Mouse (Mus musculus): ENCODE measurements at regions not wholly inside any gene's neighbourhood (a gene's known extent, or its start where the extent isn't known, plus 50 kb on each side); places are given as distances from the start of the nearest gene placed in this dataset.

DNA sequence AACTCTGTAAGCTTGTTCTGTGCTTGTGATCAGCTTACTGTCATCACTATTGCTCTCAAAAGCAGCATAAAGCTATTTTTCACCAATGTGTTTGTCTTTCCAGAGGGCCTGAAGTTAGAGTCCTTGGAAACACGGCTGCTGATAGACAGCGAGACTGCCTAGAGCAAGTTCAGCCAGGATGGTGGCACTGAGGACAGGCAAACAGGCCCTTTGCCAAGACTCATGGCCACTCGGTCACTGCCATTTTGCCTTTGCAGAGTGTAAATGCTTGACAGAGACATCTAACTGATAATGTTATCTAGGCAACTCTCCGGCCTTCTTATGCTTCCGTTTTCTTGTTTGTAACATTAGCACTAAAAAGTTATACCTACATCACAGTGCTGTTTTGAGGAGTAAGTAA lies 280.3 kb upstream of the Smim15 start:
- no peak for TF ChIP-seq HCFC1 (IDR thresholded peaks at IDR 0.05; ENCODE audit: borderline replicate concordance, insufficient read depth, low read length)
- TF ChIP-seq CHD2 (IDR thresholded peaks at IDR 0.05; ENCODE audit: low read depth, low read length), result no peak
- TF ChIP-seq ZC3H11A (IDR thresholded peaks at IDR 0.05; ENCODE audit: borderline replicate concordance, low read depth, low read length), result no peak
